Mouse (Mus musculus) neural tube, embryonic 13.5 days (tissue): ENCODE results near the gene Gldc. TPM values are rescaled to one million over a fixed set of nuclear protein-coding genes. Genes with fewer than 3 reads are reported as not detected.
"Not testable (repeated sequence)": the region's sequence is repeated elsewhere in the genome, so short reads cannot be mapped to it uniquely, and the experiment has no call there.

Source experiments
- ATAC-seq: fragments of 200-750 bp; cut with Nextera tagmentation; 2 replicates; pipeline ENCODE4 v1.8.0; 2017; ENCODE audit warnings: low read depth, mild to moderate bottlenecking, moderate TSS enrichment, moderate library complexity
- H3K27ac ChIP-seq: fragments of 300-500 bp; sonication (generic); replicated peaks from 2 replicates; pipeline ENCODE4 v1.5.1; 2015; ENCODE audit warnings: moderate library complexity, mild to moderate bottlenecking, inconsistent platforms
- H3K27me3 ChIP-seq: fragments of 300-500 bp; sonication (generic); 2 replicates; pipeline ENCODE4 v1.6.1; 2015; ENCODE audit warnings: mild to moderate bottlenecking, inconsistent platforms
- H3K36me3 ChIP-seq: fragments of 300-500 bp; sonication (generic); 2 replicates; pipeline ENCODE4 v1.6.1; 2015; ENCODE audit warnings: mild to moderate bottlenecking, inconsistent platforms
- H3K4me1 ChIP-seq: fragments of 300-500 bp; sonication (generic); replicated peaks from 2 replicates; pipeline ENCODE4 v1.6.1; 2015; ENCODE audit warnings: inconsistent platforms
- H3K4me2 ChIP-seq: fragments of 300-500 bp; sonication (generic); 2 replicates; pipeline ENCODE4 v1.6.1; 2015; ENCODE audit warnings: inconsistent platforms, mild to moderate bottlenecking, moderate library complexity
- H3K4me3 ChIP-seq: fragments of 300-500 bp; sonication (generic); 2 replicates; pipeline ENCODE4 v1.5.1; 2015; ENCODE audit warnings: mild to moderate bottlenecking, inconsistent platforms
- H3K9ac ChIP-seq: fragments of 300-500 bp; sonication (generic); 2 replicates; pipeline ENCODE4 v1.6.1; 2015; ENCODE audit warnings: moderate library complexity, mild to moderate bottlenecking, inconsistent platforms
- H3K9me3 ChIP-seq: fragments of 300-500 bp; sonication (generic); 2 replicates; pipeline ENCODE4 v1.6.1; 2016; ENCODE audit warnings: inconsistent platforms
- WGBS: fragments of 180-500 bp; shearing (Covaris S2); methylation state at CpG from one replicate; pipeline ENCODE4 v1.1.7; 2015; 5-methylcytosine and 5-hydroxymethylcytosine counted together
- polyA plus RNA-seq: library from polyadenylated mRNA; unstranded; fragments of >200 nt; fragmentation: Nextera tagmentation; extraction: Ambion mirVana; gene quantifications from 2 replicates; pipeline ENCODE4 v1.2.1, GENCODE M21; 2015

Gldc gene
- polyA plus RNA-seq, result 6.2 and 6.6 TPM in 2 replicates

GRCm38 (mm10) chr19:30174919-30175571, at the start of gene Gldc:
Gldc (minus strand) TSS chr19:30175429.
- under 1% methylated on average over 53 of the region's 53 CpGs for WGBS
- ATAC-seq, result peak; percentile 96
- no peaks in the 10 kb centered on the region for H3K36me3 ChIP-seq
- peak within 1 kb of the TSS; percentile 97 for H3K4me2 ChIP-seq
- no peaks in the 10 kb centered on the region; the same call in 1 of the 2 replicates for H3K27me3 ChIP-seq
- H3K4me1 ChIP-seq, result peaks cover 15% of the 10 kb centered on the region
- peak within 1 kb of the TSS; percentile 72 for H3K9ac ChIP-seq
- peak within 1 kb of the TSS; percentile 66 for H3K4me3 ChIP-seq
- H3K9me3 ChIP-seq, result no peaks in the 10 kb centered on the region
- H3K27ac ChIP-seq, result peak within 1 kb of the TSS; percentile 52; the same call in 1 of the 2 replicates

- not testable (repeated sequence) for H3K4me2 ChIP-seq, H3K9ac ChIP-seq, H3K36me3 ChIP-seq, H3K4me3 ChIP-seq, H3K4me1 ChIP-seq, H3K27me3 ChIP-seq, H3K27ac ChIP-seq, ATAC-seq, H3K9me3 ChIP-seq
- 89% methylated on average over 8 of the region's 8 CpGs for WGBS
Measured at GRCm38 (mm10) chr19:30222593-30222992, 47.4 kb upstream of the Gldc start.

- H3K4me2 ChIP-seq, result no peak overlapping the region
- WGBS, result 31% methylated on average over 7 of the region's 7 CpGs
Measured at GRCm38 (mm10) chr19:30217335-30217734, 42.1 kb upstream of the Gldc start.

DNA sequence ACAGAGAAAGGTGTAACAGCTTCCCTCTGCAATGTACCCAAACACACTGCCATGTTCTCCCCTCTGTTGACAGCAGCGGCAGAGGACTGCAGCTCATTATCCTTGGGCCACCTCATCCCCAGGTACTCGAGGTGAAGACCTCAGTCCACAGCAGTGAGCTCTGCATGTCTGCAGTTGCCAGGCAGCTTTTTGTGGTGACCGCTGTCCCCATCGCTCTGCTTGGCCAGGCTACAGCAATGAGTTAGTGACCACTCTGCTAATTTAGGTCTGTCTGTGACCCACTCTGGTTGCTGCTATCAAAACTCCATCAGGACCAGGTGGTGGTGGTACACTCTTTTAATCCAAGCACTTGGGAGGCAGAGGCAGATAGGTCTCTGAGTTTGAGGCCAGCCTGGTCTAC, 41.0 kb upstream of the Gldc start:
- no peaks in the 10 kb centered on the region for H3K9me3 ChIP-seq
- no peak for ATAC-seq
- no peak overlapping the region for H3K27ac ChIP-seq
- H3K9ac ChIP-seq, result no peak overlapping the region
- H3K4me3 ChIP-seq, result no peak overlapping the region
- no peaks in the 10 kb centered on the region for H3K36me3 ChIP-seq
- H3K4me1 ChIP-seq, result no peaks in the 10 kb centered on the region
- no peaks in the 10 kb centered on the region for H3K27me3 ChIP-seq
- no peak overlapping the region for H3K4me2 ChIP-seq
- 78% methylated on average over 4 of the region's 4 CpGs for WGBS

More at GRCm38 (mm10) chr19:30217335-30217734, 42.1 kb upstream of the Gldc start:
- Histone ChIP-seq H3K9ac (no peak overlapping the region), H3K4me3 (no peak overlapping the region), H3K27ac (no peak overlapping the region), H3K36me3 (no peaks in the 10 kb centered on the region), H3K4me1 (no peaks in the 10 kb centered on the region), H3K9me3 (no peaks in the 10 kb centered on the region), H3K27me3 (no peaks in the 10 kb centered on the region)
- no peak for ATAC-seq

- not testable (repeated sequence) for H3K4me2 ChIP-seq, H3K27me3 ChIP-seq, H3K4me1 ChIP-seq, ATAC-seq, H3K9ac ChIP-seq, H3K4me3 ChIP-seq, H3K9me3 ChIP-seq, H3K36me3 ChIP-seq, H3K27ac ChIP-seq
- WGBS, result 72% methylated on average over 2 of the region's 2 CpGs
Measured at GRCm38 (mm10) chr19:30215736-30216135, 40.5 kb upstream of the Gldc start.

DNA sequence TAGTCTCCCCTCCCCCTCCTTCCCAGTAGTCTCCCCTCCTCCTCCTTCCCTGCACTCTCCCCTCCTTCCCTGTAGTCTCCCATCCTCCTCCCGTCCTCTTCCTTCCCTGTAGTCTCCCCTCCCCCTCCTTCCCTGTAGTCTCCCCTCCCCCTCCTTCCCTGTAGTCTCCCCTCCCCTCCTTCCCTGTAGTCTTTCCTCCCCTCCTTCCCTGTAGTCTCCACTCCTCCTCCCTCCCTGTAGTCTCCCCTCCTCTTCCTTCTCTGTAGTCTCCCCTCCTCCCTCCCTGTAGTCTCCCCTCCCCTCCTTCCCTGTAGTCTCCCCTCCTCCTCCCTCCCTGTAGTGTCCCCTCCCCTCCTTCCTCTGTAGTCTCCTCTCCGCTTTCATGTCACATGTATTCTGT, 38.8 kb upstream of the Gldc start:
- no peak overlapping the region for H3K4me2 ChIP-seq
- no peak for ATAC-seq
- no peak overlapping the region for H3K27ac ChIP-seq
- WGBS, result 17% methylated on average over 2 of the region's 2 CpGs
- no peaks in the 10 kb centered on the region for H3K36me3 ChIP-seq
- no peaks in the 10 kb centered on the region for H3K27me3 ChIP-seq
- no peak overlapping the region for H3K9ac ChIP-seq
- H3K4me1 ChIP-seq, result no peaks in the 10 kb centered on the region
- no peak overlapping the region for H3K4me3 ChIP-seq
- H3K9me3 ChIP-seq, result no peaks in the 10 kb centered on the region

- not testable (repeated sequence) for H3K4me2 ChIP-seq, H3K27me3 ChIP-seq, H3K9me3 ChIP-seq, H3K9ac ChIP-seq, ATAC-seq, H3K36me3 ChIP-seq, H3K4me3 ChIP-seq, H3K27ac ChIP-seq, H3K4me1 ChIP-seq
- WGBS, result 90% methylated on average over 8 of the region's 8 CpGs
Measured at GRCm38 (mm10) chr19:30209006-30209405, 33.8 kb upstream of the Gldc start.

- no peaks in the 10 kb centered on the region; the same call in 1 of the 2 replicates for H3K4me1 ChIP-seq
- 70% methylated on average over 1 of the region's 1 CpGs for WGBS
Measured at GRCm38 (mm10) chr19:30206981-30207380, 31.8 kb upstream of the Gldc start.

GRCm38 (mm10) chr19:30205874-30206273, 30.6 kb upstream of the Gldc start:
- H3K27ac ChIP-seq, result no peak overlapping the region
- no peak for ATAC-seq
- H3K9me3 ChIP-seq, result no peaks in the 10 kb centered on the region
- H3K4me2 ChIP-seq, result no peak overlapping the region
- no peak overlapping the region; the same call in 1 of the 2 replicates for H3K9ac ChIP-seq
- H3K27me3 ChIP-seq, result no peaks in the 10 kb centered on the region
- no peak overlapping the region for H3K4me3 ChIP-seq
- no peaks in the 10 kb centered on the region for H3K36me3 ChIP-seq
- no peaks in the 10 kb centered on the region; the same call in 1 of the 2 replicates for H3K4me1 ChIP-seq
- WGBS, result 75% methylated on average over 4 of the region's 4 CpGs

More at GRCm38 (mm10) chr19:30206981-30207380, 31.8 kb upstream of the Gldc start:
- no peaks in the 10 kb centered on the region for H3K36me3 ChIP-seq
- no peak for ATAC-seq
- H3K4me2 ChIP-seq, result no peak overlapping the region
- no peak overlapping the region for H3K9ac ChIP-seq
- H3K9me3 ChIP-seq, result no peaks in the 10 kb centered on the region
- no peaks in the 10 kb centered on the region for H3K27me3 ChIP-seq
- no peak overlapping the region for H3K27ac ChIP-seq
- no peak overlapping the region for H3K4me3 ChIP-seq

- Histone ChIP-seq H3K9me3 (no peaks in the 10 kb centered on the region), H3K4me2 (no peak overlapping the region), H3K27me3 (no peaks in the 10 kb centered on the region), H3K36me3 (no peaks in the 10 kb centered on the region), H3K9ac (no peak overlapping the region; the same call in 1 of the 2 replicates), H3K4me1 (no peaks in the 10 kb centered on the region; the same call in 1 of the 2 replicates), H3K4me3 (no peak overlapping the region), H3K27ac (no peak overlapping the region)
- WGBS, result 22% methylated on average over 12 of the region's 12 CpGs
- peak; percentile 43 for ATAC-seq
Measured at GRCm38 (mm10) chr19:30205159-30205816, 30.1 kb upstream of the Gldc start.

DNA sequence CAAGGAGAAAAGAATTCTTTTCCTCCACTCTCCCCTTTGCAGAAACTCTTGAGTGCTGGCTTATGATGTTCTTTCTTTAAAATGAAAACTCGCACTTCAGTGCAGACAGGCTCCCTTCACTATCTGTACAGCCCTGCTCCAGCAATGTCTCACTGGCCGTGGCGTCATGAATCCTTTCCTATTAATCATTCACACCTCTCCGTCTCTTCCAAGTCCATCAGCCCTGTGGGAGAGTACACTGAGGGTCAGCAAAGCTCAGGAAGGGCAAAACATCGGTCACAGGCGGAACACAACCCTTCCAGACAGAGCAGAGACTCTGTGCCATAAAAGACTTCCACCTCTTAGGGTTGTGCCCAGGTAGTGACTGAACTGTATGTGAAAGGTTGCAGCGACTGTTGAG, 26.9 kb upstream of the Gldc start:
- Histone ChIP-seq H3K9ac (no peak overlapping the region), H3K36me3 (no peaks in the 10 kb centered on the region), H3K4me2 (no peak overlapping the region), H3K27ac (no peak overlapping the region), H3K4me1 (no peaks in the 10 kb centered on the region; the same call in 1 of the 2 replicates), H3K27me3 (no peaks in the 10 kb centered on the region), H3K4me3 (no peak overlapping the region), H3K9me3 (no peaks in the 10 kb centered on the region)
- 79% methylated on average over 7 of the region's 7 CpGs for WGBS
- no peak for ATAC-seq

GRCm38 (mm10) chr19:30194999-30195398, 19.8 kb upstream of the Gldc start:
- WGBS, result 82% methylated on average over 6 of the region's 6 CpGs
- no peak for ATAC-seq
- Histone ChIP-seq H3K4me2 (no peak overlapping the region), H3K9me3 (no peaks in the 10 kb centered on the region), H3K9ac (no peak overlapping the region), H3K4me1 (no peaks in the 10 kb centered on the region), H3K27ac (no peak overlapping the region), H3K36me3 (no peaks in the 10 kb centered on the region), H3K27me3 (no peaks in the 10 kb centered on the region), H3K4me3 (no peak overlapping the region)
